Mouse (Mus musculus) induced T-regulatory cell, adult 2 months (primary cell): ENCODE data around the gene Klhl8.

Source experiments
- DNase-seq: peaks from one replicate; pipeline ENCODE4 v3.0.0-alpha.2; 2012; ENCODE audit warnings: low read depth

Klhl8 gene

GRCm38 (mm10) chr5:103846609-103847008 lies 64.5 kb downstream of the Klhl8 start:
- DNase-seq: no peak

DNA sequence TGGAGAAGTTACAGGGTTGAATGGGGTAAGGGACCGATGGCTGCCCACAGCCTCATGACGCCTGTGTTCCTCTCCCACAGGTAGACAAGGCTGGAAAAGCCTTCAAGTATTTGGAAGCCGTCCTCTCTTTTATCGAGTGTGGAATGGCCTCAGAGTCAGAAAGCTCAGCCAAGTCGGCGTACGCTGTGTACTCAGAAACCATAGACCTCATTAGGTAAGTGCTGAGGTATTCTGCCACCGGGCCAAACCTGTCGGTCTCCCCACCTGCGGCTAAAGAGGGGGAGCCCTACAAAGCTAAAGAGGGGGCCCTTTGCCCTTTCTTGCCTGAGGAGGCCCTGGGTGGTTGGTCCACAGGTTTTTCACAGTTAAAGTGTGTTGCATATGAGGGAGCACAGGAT lies 64.9 kb downstream of the Klhl8 start:
- no peak for DNase-seq

- DNase-seq: no peak
Observed at GRCm38 (mm10) chr5:103845418-103846153, 65.5 kb downstream of the Klhl8 start.

DNA sequence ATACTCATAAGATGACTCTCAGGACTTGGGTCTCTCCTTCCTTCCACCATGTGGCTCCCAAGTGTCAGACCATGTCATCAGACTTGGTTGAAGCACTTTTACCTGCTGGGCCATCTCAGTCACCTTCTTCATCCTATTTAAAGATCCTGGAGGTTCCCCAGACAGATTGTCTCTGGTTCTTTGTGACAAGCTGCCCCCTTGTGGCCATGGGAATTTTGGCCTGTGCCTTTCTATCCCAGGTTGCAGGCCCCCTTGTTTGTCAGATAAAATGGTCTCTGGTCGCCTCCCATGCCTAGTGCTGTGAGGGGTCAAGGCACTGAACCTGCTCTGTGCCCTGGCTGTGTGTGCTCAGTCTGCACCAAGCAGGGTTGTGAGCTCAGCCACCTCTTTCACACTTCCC lies 67.1 kb downstream of the Klhl8 start:
- peak; percentile 38 for DNase-seq

DNA sequence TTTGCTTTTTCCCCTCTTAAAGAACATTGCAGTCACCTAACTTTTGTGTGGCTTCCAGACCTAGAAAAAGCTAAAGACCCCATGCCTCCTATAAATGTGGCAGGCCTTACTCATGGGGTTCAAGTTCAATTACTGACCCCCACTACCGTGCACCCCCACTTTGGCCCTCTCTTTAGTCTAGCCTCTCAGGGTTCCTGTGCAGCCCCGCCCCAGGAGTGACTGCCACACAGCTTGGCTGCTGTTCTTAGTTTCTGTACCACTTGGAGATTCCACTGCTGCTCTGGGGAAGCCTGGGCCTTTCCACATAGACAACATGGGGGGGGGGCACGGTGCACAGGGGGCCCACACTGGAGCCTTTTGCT lies 71.8 kb downstream of the Klhl8 start:
- DNase-seq: no peak

GRCm38 (mm10) chr5:103838550-103839264 lies 72.4 kb downstream of the Klhl8 start:
- DNase-seq: no peak

GRCm38 (mm10) chr5:103836148-103836784 lies 74.8 kb downstream of the Klhl8 start:
- no peak for DNase-seq

GRCm38 (mm10) chr5:103835471-103836147 lies 75.5 kb downstream of the Klhl8 start:
- DNase-seq: no peak

DNA sequence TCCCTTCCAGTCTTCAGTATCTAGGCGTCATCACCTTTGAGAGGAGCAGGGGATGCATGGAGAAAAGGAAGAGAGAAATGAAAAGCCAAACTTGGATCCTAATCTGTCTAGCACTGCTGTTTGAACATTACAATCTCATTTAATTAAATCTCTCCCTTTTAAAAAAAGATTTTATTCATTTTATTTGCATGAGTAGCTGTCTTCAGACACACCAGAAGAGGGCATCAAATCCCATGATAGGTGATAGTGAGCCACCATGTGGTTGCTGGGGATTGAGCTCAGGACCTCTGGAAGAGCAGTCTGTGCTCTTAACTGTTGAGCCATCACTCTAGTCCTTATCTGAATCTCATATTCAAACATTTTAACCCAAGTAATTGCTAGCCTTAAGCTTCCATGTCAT lies 80.2 kb downstream of the Klhl8 start:
- no peak for DNase-seq

- no peak for DNase-seq
Observed at GRCm38 (mm10) chr5:103829158-103829557, 81.9 kb downstream of the Klhl8 start.

DNA sequence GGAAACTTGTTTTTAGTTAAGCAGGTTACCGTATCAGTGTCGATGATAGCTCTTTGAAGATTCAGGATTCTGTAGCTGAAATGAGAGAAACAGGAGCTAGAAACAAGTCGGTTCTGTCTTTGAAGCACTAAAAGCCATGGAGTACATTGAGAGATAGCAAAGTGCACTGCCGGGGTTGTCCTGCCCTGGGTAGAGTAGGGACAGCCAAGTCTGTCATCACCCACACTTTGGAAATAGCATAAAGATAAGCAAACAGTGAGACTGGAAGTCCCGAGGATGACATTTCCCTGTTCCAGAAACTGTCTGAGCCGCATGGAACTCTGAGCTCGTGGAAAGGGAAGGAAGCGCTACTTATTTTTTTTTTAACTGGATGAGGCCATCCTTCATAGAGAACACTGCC lies 82.3 kb downstream of the Klhl8 start:
- no peak for DNase-seq

- no peak for DNase-seq
Observed at GRCm38 (mm10) chr5:103828304-103828703, 82.8 kb downstream of the Klhl8 start.

DNA sequence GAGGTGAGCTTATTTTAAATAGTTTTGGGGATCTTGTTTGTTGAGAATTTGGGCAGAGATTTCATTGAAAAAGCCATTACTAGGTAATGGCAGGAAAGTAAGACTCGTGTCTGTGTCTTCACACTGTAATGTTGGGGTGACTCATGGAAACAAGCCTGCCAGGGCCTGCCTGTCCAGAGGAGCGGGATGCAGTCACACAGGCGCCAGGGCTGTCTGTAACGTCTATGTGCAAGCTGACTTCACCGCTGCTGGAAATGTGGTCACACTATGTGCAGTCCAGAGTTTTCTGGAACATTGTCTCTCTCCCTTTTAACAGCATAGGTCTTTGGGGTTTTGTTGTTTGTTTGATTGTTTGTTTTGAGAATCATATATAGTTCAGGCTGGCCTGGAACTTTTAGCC lies 88.1 kb downstream of the Klhl8 start:
- no peak for DNase-seq

- DNase-seq: no peak
Observed at GRCm38 (mm10) chr5:103821500-103822298, 89.4 kb downstream of the Klhl8 start.

- no peak for DNase-seq
Observed at GRCm38 (mm10) chr5:103821062-103821461, 90.0 kb downstream of the Klhl8 start.

DNA sequence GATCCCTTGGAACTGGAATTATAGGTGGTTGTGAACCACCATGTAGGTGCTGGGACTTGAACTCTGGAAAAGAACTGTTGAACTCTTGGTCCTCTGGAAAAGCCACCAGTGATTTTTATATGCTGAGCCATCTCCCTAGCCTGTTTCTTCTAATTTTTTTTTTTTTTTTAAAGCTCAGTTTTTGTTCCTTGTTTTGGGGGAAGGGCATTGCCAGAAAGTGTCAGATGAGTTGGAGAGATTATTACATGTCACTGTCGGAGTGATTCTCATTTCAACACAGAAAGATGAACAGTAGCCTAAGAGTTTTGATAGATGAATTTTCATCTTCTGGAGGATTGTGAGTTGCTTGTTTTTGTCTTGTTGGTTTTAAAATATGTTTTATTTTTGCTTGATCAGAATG lies 91.4 kb downstream of the Klhl8 start:
- DNase-seq: no peak

DNA sequence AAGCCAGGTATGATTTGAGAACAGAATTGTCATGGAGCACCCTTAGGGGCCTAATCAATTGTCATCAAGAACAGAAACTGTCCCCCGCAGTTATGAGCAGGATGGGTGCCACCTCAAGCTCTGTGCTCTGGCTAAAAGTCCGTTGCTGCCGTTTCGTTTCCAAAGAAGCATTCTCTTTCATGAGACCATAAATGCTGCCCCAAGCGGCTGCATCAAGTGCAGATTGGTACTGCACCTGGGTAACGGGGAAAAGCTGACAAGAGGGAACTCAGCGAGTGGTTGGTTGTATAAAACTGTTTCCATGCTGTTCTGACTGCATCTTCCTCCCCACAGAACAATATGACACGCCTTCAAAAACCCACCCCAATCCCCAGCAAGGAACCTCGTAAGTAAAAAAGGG lies 92.5 kb downstream of the Klhl8 start:
- DNase-seq: no peak

GRCm38 (mm10) chr5:103817754-103818153 lies 93.3 kb downstream of the Klhl8 start:
- peak; percentile 86 for DNase-seq

GRCm38 (mm10) chr5:103816718-103817117 lies 94.3 kb downstream of the Klhl8 start:
- DNase-seq: no peak

- DNase-seq: peak; percentile 13
Observed at GRCm38 (mm10) chr5:103815249-103815617, 95.8 kb downstream of the Klhl8 start.

DNA sequence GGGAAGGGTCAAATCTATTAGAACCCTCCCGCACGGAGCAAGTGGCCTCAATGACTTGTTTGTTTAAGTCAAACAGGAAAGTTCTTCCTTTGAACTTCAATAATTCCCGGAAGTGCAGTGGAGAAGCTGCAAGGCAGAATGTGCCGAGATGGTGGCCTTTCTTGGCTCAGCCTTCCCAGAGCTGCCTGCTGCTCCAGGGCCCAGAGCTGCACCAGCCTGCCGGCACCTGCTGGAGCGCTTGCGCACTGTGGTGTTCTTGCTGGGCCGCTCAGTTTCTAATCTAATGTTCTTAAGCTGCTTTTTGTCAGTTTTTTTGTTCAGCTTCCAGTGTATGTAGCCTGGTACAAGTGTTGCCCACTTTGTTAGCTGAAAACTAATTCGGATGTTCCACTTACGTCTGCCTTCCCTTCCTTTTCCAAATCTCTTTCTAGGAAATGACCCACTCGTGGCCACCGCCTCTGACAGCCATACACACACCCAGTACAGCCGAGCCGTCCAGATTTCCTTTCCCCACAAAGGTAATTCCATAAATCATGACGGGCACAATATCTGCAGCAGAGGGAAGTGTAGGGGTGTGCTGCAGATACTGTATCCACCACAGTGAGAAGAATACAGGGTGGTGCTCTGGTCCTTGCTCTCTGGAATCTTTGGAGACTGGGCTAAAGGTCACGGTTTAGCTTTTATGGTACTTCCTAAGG lies 96.4 kb downstream of the Klhl8 start:
- no peak for DNase-seq
